Mouse (Mus musculus): ENCODE data around the gene 4930579G24Rik.

Gene 4930579G24Rik

DNA sequence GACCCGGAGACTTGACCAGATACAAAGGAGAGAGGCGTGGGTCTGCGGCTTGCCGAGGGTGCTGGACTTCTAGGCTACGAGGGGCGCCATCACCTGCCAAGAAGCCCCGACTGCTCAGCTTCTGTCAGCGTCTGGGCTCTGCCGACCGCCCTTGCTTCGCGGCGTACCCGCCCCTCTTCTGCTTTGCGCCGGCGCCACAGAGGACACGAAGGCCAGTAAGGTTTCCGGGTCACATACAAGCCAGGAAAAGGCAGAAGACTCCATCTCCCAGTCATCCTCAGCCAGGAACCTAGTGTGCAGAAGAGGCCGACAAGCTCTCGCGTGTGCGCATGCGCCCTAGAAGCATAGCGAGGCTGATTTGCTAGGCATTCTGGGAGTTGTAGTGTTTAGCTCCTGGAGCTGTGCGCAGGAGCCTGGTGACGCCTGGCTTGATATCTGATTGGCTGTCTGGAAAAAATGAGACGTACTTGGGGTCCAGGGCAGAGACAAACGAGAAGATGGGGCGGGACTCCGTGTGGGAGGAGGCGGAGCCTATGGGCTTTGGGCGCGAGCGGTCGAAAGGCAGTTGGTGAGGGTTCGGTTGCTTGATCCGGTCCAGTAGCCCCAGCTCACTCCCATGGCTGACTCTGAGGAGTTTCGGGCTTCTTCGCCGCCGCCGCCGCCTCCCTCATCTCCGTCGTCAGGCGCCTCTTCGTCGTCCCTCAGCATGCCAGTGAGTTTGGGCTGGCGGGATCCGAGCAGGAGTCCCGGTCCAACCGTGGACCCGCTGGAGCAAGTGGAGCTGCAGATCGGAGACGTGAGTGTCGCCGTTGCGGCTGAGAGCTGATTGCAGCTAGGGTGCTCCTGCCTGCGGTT, at the start of gene 4930579G24Rik:
Gene 4930579G24Rik (plus strand): TSS at position 519 of the 855 bp plus-strand sequence.
- peak; percentile 100 for DNase-seq (ENCODE audit: low read depth)

DNA sequence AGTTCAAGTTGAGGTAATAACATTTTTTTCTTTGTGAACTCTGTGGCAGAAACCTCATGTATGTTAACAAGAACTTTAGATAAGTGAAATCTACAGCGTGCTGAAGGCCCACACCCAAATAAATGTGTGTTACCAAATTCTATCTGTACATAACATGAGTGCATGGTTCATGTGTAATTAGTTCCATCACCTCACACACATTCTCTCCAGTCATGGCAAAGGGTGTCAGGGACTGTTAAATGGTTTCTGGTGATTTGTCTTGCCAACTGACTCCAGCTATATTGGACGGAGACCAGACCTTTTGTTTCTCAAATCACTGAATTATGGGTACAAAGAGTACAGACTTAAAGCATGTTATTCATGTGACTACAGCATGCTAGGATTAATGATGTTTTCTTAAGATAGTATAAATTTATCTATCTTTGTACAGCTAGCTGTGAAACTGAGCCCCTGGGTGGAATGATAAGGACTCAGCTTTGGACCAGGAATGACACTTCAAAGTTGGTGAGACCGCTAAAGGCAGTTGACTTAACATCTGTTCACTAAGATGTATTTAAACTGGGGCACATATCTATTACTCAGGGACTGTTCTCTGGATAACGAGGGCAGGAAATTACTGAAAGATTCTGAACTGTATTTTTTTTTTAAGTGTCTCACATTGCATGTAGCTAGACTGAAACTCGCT, 48.8 kb upstream of the 4930579G24Rik start:
- no peak for DNase-seq (ENCODE audit: low read depth)

DNA sequence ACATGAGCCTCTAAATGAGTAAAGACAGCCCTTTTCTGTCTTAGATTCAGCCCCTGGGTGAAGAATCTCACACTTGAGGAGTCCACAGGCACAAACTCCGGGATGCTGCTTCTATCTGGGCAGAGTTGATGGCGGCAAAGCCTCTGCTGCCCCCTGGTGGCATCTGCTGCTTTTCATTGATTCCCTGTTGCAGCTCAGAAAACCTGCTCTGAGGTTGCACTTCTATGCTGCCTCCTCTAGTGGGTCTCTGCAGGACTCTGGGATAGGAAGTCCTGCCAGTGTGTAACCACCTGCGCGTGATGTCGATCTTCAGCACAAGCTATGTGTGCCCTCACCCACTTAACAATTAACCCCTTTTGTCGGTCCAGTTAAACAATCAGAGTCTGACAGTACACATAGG, 42.1 kb upstream of the 4930579G24Rik start:
- peak; percentile 94 for DNase-seq (ENCODE audit: low read depth)

DNA sequence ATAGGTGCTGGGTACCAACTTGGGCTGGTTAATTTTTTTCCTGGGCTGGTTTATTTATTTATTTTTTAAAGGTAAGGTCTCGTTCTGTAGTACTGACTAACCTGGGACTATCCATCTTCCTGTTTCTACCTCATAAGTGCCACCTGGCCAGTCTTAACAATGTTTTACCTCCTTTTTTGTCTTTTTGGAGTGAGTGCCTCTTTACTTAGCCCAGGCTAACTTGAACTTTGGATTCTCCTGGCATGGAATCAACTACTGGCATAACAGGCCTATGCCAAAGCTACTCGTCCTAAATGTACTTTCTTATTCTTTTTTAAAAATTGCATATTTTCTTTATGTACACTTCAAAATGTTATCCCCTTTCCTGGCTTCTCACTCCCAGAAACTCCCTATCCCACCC, 39.2 kb upstream of the 4930579G24Rik start:
- DNase-seq (ENCODE audit: low read depth), result no peak

DNA sequence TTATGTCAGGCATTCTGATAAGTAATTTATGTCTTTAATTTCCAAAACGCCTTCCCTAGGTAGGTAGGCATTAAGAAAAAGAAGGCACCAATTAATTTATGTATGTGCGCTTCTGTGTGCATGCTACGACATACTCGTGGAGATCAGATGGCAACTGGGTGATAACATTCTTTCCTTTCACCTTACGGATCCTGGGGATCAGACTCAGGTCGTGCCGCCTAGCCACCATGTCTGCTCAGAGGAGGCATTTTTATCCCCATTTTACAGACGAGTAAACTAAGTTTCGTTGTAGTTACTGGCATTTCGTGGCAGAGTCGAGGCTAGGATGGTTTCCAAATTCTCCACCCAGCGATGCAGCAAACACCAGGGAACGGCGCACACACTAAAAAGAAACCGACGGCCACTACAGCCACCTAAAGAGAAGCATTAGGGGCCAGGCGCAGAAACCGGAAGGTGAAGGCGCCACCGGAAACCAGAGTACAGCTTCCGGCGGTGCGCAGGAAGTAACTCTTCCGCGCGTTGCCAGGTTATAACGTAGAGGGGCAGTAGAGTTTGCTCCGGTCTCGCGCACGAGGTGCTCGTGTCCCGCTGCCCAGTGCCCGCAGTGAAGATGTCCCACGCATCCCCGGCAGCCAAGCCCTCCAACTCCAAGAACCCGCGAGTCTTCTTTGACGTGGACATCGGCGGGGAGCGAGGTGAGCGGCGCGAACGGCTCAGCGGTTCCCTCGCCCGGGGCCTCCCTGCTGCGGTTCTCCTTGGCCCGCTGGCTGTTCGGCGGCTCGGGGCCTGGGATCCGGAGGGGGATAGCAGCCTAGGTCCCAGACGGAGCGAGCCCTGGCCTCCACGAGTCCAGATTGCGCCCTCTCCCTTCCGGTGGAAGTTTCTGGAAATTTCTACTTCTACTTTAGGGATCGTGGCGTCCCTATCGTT, 37.8 kb upstream of the 4930579G24Rik start, which contains the start of gene Ppid:
Gene Ppid (plus strand): TSS at position 480 of the 930 bp plus-strand sequence.
- peak; percentile 91 for DNase-seq (ENCODE audit: low read depth)

DNA sequence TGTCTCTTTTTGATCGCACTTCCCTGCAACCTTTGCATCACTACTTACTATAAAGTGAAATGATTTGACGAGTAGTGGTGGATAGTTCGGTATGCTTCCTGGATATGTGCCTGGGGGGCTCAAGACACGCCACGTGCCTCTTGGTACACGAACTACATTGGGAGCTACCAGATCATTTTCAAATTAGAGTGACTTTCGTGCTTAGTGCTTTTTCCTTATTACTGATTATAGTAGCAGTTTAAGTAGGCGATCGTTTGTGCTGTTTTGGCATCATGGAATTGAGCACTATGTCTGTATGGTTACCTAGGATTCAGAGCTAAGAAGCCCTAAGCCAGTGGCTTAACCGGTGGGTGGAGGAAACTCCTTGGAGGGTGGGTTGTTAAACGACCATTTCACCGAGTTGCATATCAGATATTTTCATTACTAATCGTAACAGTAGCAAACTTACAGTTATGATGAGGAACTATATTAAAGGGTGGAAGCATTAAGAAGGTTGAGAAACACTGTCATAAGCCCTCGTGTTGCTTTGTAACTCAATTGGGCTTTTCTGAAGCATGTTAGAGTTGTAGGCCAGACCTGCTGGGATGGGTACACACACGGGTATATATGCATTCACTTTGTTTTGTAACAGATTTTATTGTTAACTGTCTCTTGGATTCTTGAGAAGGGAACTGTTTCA, 36.9 kb upstream of the 4930579G24Rik start:
- peak; percentile 49 for DNase-seq (ENCODE audit: low read depth)

DNA sequence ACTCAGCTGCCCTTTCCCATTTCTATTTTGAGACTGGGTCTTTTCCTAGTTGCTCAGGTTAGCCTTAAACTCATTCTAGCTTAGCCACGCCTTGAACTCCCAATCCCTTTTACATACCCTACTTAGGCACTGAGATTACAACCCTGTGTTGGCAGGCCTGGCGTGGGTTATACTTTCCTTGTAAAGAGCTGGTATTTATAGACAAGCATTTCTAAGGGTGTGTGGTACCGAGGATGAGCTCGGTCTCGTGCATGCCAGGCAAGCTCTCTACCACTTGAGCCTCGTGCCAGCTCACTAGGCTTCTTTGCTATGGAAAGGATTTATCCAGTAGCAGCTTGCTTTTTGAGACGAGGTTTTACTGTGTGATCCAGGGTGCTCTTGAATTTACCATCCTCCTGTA, 33.4 kb upstream of the 4930579G24Rik start:
- no peak for DNase-seq (ENCODE audit: low read depth)

DNA sequence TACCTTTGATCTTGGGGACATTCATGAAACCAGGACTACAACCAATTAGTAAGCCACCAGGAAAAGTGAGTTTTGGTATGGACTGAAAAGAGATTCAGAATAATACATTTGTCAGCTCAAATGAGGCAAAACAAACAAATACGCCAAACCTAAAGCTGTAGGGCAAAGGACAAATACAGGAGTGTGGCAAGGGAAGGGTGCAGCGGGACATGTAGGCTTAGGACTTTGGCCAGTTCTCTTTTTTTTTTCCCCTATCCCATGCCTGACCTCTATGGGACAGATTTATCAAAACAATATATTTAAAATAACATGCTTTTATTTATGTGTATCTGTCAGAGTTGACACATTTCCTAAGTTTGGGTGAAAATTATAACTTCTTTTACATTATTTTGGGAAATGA, 19.0 kb upstream of the 4930579G24Rik start:
- DNase-seq (ENCODE audit: low read depth), result no peak

DNA sequence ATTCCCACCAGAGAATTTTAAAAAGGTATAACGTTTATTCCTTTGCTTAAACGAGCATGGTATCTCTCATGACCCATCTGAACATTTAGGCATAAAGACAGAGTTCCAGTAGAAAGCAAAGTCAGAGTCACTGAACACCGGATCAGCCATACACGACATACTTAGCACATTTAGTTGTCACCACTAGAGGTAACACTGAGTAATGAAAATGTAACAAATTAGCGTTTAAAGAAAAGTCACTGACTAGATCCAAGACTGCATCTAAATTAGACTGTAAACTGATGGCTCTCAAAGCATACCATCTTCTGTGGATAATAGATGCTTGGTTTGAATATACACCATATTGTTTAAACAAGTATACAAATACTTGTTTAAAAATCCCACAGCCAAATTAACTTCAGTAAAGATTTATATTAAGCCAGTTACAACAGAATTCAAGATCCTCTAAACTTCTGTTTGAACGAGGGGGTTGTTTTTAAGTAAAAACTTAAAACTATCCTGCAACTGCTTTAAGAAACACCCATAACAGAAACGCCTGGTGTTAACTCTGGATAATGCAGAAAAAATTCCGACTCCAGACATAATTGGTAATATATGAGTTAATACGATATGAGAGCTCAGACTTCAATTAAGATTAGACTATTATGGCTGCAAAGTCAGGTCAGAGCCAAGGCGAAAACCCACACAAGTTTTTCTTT, 1.2 kb upstream of the 4930579G24Rik start:
- peak; percentile 74 for DNase-seq (ENCODE audit: low read depth)

DNA sequence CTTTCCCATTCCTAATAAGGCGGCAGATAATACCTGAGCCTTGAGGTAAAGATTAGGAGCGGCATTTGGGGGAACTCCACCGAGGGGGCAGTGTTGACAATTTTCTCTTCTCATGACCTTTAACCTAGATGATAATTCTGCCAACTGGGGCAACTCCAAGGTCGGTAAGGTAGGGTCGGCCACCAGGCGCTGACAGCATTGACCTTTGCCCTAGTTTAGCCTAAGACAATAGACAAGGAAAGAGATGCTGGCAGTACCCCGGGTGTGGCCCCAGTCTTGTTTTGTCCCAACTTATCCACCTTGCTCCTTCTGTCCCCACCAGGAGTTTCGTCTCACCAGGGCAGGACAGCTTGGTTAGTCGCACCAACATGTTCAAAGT, 708 bp upstream of the 4930579G24Rik start:
- no peak for DNase-seq (ENCODE audit: low read depth)

DNA sequence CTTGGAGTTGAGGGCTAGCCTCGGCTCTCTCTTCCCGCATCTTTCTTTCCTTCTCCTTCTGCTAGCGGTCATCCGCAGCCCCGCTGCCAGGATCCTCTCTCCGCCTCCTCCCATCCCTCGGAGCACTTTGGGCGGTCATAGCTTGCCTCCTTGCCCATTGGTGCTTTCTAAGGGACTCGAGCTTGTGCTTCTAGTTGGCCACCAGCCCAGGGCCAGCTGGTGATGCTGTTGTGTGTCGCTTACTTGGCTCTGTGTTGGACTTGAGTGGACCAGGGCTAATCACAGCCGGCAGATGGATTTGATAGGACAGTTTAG, 494 bp downstream of the 4930579G24Rik start, which contains the start of gene Etfdh:
Gene Etfdh (minus strand): TSS at position 85 of the 315 bp plus-strand sequence.
- DNase-seq (ENCODE audit: low read depth), result peak; percentile 86

DNA sequence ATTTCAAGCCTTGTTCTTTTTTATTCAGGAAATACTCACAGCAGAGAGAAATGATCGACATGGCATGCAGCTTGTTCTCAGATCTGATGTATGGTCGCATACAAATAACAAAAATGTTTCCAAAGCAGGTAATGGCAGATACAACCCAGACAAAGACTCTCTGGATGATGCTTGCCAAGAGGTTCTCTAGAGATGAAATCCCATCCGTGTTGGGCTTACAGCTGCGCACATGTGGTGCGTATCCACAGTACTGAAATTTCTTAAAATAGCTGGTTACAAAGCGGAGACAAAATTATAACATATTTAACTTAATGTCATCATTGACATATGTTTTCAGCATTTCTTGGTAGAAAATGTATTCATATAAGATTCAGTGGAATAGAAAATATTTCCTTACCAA, 23.2 kb downstream of the 4930579G24Rik start:
- no peak for DNase-seq (ENCODE audit: low read depth)

DNA sequence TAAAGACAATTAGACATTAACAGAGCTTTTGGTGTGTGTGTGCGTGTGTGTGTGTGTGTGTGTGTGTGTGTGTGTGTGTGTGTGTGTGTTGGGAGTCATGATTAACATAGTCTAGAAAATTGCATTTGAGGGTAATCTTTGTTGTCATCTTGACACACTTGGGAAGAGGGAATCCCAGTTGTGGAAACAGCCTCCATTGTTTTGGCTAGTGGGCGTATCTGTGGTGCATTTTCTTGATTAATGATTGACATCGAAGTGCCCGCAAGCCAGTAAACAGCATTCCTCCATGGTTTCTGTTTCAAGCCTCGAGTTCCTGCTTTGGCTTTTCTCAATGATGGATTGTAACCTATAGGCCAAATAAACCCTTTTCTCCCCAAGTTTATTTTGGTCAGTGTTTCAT, 27.8 kb downstream of the 4930579G24Rik start:
- no peak for DNase-seq (ENCODE audit: low read depth)

DNA sequence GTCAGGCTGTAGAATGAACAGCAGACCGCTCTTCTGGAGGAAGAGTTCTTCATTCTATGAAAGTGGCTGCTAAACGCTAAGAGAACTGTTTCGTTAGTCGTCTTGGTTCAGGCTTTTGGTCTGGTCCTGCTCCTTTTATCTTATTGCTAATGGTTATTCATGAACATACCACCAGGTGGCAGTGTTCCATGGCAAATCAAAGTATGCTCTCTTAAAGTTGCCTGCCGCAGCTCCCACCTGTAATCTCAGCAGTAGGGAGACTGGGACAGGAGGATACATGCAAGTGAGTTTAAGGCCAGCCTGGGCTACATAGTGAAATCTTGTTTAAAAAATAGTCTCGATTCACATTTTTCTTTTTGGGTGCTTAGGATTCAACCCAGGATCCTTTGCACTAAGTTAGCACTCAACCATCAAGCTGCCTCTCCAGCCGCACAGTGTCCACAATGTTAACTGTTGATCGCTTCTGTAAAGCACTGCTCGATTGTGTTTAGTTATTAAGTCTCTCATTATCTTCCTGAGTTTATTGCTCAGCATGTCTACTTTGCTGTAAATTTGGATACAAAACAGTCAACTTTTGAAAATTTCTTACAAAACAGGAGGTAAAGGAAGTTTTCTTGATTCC, 36.0 kb downstream of the 4930579G24Rik start:
- peak; percentile 68 for DNase-seq (ENCODE audit: low read depth)

DNA sequence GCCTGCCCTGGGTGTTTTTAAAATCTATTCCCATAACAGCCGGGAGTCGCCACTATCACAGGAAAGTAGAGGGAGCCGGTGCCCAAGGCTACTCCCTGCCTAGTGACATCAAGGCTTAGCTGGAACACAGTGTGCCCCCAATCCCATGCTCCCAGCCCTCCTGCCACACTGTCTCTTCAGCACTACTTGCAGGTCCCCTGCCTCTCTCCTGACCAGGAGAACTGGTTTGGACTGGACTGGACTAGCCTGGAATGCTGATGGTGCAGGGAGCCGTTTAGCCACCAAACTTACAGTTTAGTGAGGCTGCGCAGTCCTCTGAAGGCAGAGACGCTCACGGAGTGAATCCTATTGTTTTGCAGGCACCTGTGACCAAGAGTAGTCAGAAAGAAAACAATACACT, 41.7 kb downstream of the 4930579G24Rik start:
- DNase-seq (ENCODE audit: low read depth), result no peak

DNA sequence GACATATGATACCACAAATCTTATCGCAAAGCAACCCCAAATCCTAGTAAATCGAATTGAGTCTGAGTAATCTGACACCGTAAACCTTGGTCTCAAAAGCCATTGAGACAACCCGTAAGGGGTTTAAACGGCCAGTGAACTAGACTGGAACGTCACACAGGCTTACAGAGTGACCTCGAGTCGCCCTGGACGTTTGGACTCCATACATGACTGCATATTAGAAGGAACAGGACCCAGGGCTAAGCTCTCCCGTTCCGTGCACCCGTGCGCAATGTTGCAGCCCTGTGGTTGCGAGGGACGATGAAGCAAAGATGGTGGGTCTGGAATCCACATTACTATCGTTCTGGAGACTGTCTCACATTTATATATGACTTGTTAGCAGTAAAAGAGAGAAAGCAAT, 43.3 kb downstream of the 4930579G24Rik start:
- DNase-seq (ENCODE audit: low read depth), result no peak

DNA sequence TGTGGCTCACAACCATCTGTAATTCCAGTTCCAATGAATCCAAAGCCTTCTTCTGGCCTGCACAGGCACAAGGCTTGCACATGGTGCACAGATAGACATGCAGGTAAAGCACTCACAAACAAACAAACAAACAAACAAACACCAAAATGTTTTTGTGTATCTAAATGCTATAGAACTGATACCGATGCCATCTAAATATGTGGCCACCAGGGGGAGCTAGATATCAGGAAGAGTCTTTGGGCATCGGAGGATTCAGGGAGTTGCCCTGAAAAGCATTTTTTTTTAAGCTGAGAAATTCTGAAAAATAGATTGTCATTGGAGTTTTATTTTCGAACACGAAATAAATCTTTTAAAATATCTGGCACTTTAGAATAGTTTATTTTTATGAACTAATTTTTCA, 44.2 kb downstream of the 4930579G24Rik start:
- peak; percentile 62 for DNase-seq (ENCODE audit: low read depth)

DNA sequence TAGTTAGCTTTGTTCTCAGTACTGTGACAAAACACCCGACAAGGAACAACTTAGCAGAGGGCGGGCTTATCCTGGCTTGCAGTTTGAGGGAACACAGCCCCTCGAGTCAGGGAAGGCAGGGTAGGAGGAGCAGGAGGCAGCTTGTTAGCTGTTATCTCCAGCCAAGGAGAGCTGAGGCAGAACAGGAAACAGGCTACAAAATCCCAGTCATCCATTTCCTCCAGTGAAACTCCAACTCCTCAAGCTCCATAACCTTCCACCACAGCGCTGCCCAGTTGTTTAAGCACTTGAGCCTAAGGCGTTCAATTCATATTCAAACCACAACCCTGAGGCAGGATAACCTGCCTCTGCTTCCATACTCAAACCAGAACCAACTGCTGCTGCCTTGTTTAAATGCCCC, 45.8 kb downstream of the 4930579G24Rik start:
- DNase-seq (ENCODE audit: low read depth), result no peak

DNA sequence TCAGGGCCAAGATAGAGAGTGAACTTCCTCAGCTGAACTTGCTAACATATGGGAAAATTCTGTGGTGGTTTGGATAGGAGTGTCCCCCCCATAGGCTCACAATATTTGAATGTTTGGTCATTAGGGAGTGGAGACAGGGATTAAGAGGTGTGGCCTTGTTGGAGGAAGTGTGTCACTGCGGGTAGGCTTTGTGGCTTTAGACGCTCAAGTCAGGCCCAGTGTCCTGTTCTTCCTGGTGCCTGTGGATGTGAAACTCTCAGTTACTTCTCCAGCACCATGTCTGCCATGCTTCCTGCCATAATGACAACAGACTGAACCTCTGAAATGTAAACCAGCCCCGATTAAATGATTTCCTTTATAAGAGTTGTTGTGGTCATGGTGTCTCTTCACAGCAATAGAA, 47.5 kb downstream of the 4930579G24Rik start:
- peak; percentile 28 for DNase-seq (ENCODE audit: low read depth)
